Comparison of ENCODE assay signal across 20 mouse cellular contexts in the genomic region with DNA sequence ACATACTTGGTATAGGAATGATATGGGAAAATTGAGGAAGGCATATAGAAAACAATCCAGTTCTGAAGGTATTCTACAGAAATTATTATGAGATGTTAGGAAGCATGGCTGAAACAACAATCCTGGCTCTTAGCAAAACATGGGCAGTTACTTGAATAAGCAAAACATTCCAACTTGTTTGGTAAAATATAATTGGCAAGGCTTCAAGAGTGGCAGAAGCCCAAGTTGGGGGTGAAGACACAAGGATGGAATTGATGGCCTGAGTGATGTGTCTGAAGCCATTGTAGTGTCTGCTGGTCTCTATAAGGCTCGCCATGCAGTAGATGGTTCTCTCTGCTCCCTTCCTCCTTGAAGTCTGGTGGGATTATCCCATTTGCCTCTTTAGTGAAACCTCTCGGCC. TPM values are rescaled to one million over a fixed set of nuclear protein-coding genes. Genes with fewer than 3 reads are reported as not detected.
DNase-seq lines count a peak whose midpoint lies in the region; TF ChIP-seq lines count a peak whose summit lies in the region.
"Had no signal": no experiment of that assay in that cellular context is flagged by ENCODE, and none has a peak within 500 bp of the region (broad histone marks: within the 10 kb centered on the region; RNA-seq: fewer than 3 reads in every experiment).

No protein-coding gene starts in this region.

- peak; percentile 8 for DNase-seq in cerebellum, adult 11-12 months
- no peak for DNase-seq in cerebellum, adult 9-11 months
- peak; percentile 54 for DNase-seq in kidney, adult 2 months
- no peak for DNase-seq in kidney, postnatal 36 days
- DNase-seq in layer of hippocampus, adult 2 months (ENCODE audit: low spot score in 2 of 2): no peak
- DNase-seq in layer of hippocampus, adult 9-10 months (ENCODE audit: low spot score): no peak
- DNase-seq: B cell, adult 2 months; cerebellum, adult 11 months; cerebellum, adult 9-10 months; embryo, embryonic 11 days had no signal

- H3K36me3 ChIP-seq in kidney, adult 2 months (ENCODE audit: control insufficient read depth, insufficient read depth, low read length): no peaks in the 10 kb centered on the region
- H3K36me3 ChIP-seq: embryonic facial prominence, embryonic 13.5 days; embryonic facial prominence, embryonic 15.5 days; forebrain, embryonic 10.5 days; forebrain, embryonic 12.5 days; G1E had no signal

- no peak overlapping the region for H3K27ac ChIP-seq in kidney, adult 2 months (ENCODE audit: insufficient read depth, low read depth, low read length)
- peak overlapping the region; percentile 88 for H3K27ac ChIP-seq in layer of hippocampus, adult 2 months
- H3K27ac ChIP-seq: embryonic facial prominence, embryonic 13.5 days; embryonic facial prominence, embryonic 15.5 days; forebrain, embryonic 10.5 days; forebrain, embryonic 12.5 days had no signal

- WGBS in kidney, adult 2 months: 96% methylated on average over 2 of the region's 2 CpGs

- TF ChIP-seq CTCF in kidney, adult 2 months (conservative IDR thresholded peaks at IDR 0.05; ENCODE audit: insufficient read depth, insufficient read length, low read depth, low read length): no peak
- TF ChIP-seq CTCF in layer of hippocampus, adult 2 months (conservative IDR thresholded peaks at IDR 0.05): no peak

- no peaks in the 10 kb centered on the region for H3K27me3 ChIP-seq in kidney, adult 2 months (replicated peaks; ENCODE audit: control insufficient read depth, insufficient read depth, low read length)
- H3K27me3 ChIP-seq: embryonic facial prominence, embryonic 13.5 days; embryonic facial prominence, embryonic 15.5 days; Patski had no signal

- peaks cover 15% of the 10 kb centered on the region; the same call in 1 of the 2 replicates for H3K4me1 ChIP-seq in kidney, adult 2 months (ENCODE audit: control insufficient read depth, insufficient read depth, low read length)
- H3K4me1 ChIP-seq: forebrain, embryonic 12.5 days had no signal

- TF ChIP-seq POLR2A in kidney, adult 2 months (IDR thresholded peaks at IDR 0.05; ENCODE audit: low read depth, low read length): no peak

- no peak overlapping the region for H3K4me3 ChIP-seq in kidney, adult 2 months (ENCODE audit: insufficient read depth, low read depth, low read length)
- H3K4me3 ChIP-seq in layer of hippocampus, adult 2 months: no peak overlapping the region
- H3K4me3 ChIP-seq: embryonic facial prominence, embryonic 13.5 days; embryonic facial prominence, embryonic 15.5 days; erythroblast, embryonic 14.5 days; forebrain, embryonic 10.5 days; forebrain, embryonic 12.5 days had no signal

RNA-seq across cellular contexts. Expression of a gene that starts 35.9 kb away (rescaled TPM):
- 2.2 and 2.8 TPM in 2 replicates for polyA plus RNA-seq in kidney, adult 2 months (2012; rRNA removed)
- 1 to 10 TPM; 6.1 to 7.0 TPM for total RNA-seq in layer of hippocampus, adult 2 months (2021)
- total RNA-seq: CH12.LX had no signal
- polyA plus RNA-seq: activated CD4-positive, CD25-positive, alpha-beta regulatory T cell, adult 4 months; CD4-positive, CD25-positive, alpha-beta regulatory T cell, adult 4 months; erythroblast, embryonic 14.5 days; G1E had no signal

Comparison
In these comparisons a context has a peak if more than half of its experiments do, and no peak if none do; other contexts are left out.
1. DNase-seq: peak in cerebellum, adult 11-12 months (single experiment) and kidney, adult 2 months (single experiment); none in cerebellum, adult 9-11 months (single experiment), kidney, postnatal 36 days (0 of 2), layer of hippocampus, adult 2 months (0 of 2) and layer of hippocampus, adult 9-10 months (single experiment).